Mouse (Mus musculus): ENCODE measurements at regions not wholly inside any gene's neighbourhood (a gene's known extent, or its start where the extent isn't known, plus 50 kb on each side); places are given as distances from the start of the nearest gene placed in this dataset.

- no peak for TF ChIP-seq CTCF (IDR thresholded peaks at IDR 0.05; ENCODE audit: borderline replicate concordance, extremely low read depth, insufficient read depth, insufficient read length)
- no peak for TF ChIP-seq POLR2A (IDR thresholded peaks at IDR 0.05; ENCODE audit: borderline replicate concordance, extremely low read depth, insufficient read depth, insufficient read length, poor library complexity, severe bottlenecking)
- no peak for DNase-seq (ENCODE audit: low read depth)
Measured at GRCm38 (mm10) chr12:50839391-50839790, 190.5 kb upstream of the Prkd1 start.

DNA sequence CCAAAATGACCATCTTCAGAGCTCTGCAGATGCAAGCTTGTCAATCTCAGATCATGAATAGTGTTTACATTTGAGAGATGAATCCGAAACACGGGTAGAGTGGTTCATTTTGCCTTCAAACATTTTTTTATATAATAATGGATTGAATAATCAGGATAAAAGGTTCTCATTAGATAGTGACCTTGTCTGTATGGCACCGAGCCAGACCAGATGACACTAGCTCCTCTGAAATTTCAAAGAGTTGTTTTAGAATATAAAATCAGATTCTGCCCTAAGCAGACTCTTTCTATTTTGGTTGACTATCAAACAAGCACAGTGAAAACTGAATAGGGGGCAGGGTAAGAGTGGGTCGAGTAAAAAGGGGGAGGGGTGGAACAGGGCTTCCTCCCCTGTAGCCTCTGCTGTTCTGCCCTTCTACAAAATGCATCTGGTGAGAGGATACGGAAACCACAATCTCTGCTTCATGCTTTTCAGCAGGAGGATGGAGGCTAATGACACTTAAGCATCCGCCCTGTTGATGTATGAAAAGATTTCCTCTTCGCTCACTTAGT lies 159.9 kb upstream of the Prkd1 start:
- DNase-seq (ENCODE audit: low read depth), result peak; percentile 58
- TF ChIP-seq CTCF (IDR thresholded peaks at IDR 0.05; ENCODE audit: borderline replicate concordance, extremely low read depth, insufficient read depth, insufficient read length), result no peak
- TF ChIP-seq POLR2A (IDR thresholded peaks at IDR 0.05; ENCODE audit: borderline replicate concordance, extremely low read depth, insufficient read depth, insufficient read length, poor library complexity, severe bottlenecking), result no peak

DNA sequence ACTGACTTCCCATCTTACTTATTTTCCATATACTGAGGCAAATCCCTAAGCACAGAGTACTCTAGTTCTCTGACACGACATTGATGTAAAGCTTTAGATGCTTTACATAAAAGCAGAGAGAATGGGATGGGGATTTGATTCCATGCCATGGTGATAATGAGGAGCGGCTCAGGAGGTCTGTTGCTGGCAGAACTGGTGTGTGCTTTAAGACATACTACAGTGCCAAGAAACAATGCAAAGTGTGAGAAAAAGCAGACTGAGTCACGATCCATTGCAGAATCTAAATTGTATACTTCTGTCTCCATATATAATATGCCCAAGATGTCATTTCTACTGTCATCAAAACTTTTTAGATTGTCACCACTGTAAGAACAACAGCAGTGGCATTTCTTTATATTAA lies 155.5 kb upstream of the Prkd1 start:
- peak; percentile 85 for DNase-seq (ENCODE audit: low read depth)
- TF ChIP-seq CTCF (IDR thresholded peaks at IDR 0.05; ENCODE audit: borderline replicate concordance, extremely low read depth, insufficient read depth, insufficient read length), result no peak
- TF ChIP-seq POLR2A (IDR thresholded peaks at IDR 0.05; ENCODE audit: borderline replicate concordance, extremely low read depth, insufficient read depth, insufficient read length, poor library complexity, severe bottlenecking), result no peak

GRCm38 (mm10) chr12:50765156-50765940 lies 116.5 kb upstream of the Prkd1 start:
- peak; percentile 44 for DNase-seq (ENCODE audit: low read depth)
- TF ChIP-seq POLR2A (IDR thresholded peaks at IDR 0.05; ENCODE audit: borderline replicate concordance, extremely low read depth, insufficient read depth, insufficient read length, poor library complexity, severe bottlenecking) (no peak), CTCF (IDR thresholded peaks at IDR 0.05; ENCODE audit: borderline replicate concordance, extremely low read depth, insufficient read depth, insufficient read length) (no peak)

DNA sequence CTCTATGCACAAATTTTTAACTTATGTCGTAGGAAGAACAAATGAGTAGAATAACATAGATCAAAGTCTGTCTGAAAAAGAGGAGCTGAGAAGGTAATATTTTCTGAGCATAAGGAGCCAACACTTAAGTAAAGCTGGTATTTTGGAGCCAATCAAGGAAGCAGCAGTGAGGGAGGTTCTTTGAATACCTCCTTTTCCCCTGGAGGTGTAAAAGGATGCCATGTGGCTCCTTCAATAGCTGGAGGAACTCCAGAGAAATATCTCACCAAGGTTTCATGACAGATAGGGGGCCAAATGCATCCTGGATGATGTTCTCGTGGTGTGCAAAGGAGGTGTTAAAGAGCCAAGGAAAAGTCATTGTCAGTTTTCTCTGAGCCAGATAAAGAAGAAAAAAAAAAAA lies 115.6 kb upstream of the Prkd1 start:
- TF ChIP-seq POLR2A (IDR thresholded peaks at IDR 0.05; ENCODE audit: borderline replicate concordance, extremely low read depth, insufficient read depth, insufficient read length, poor library complexity, severe bottlenecking) (no peak), CTCF (IDR thresholded peaks at IDR 0.05; ENCODE audit: borderline replicate concordance, extremely low read depth, insufficient read depth, insufficient read length) (no peak)
- peak; percentile 47 for DNase-seq (ENCODE audit: low read depth)

- no peak for DNase-seq (ENCODE audit: low read depth)
- TF ChIP-seq POLR2A (IDR thresholded peaks at IDR 0.05; ENCODE audit: borderline replicate concordance, extremely low read depth, insufficient read depth, insufficient read length, poor library complexity, severe bottlenecking), result no peak
- TF ChIP-seq CTCF (IDR thresholded peaks at IDR 0.05; ENCODE audit: borderline replicate concordance, extremely low read depth, insufficient read depth, insufficient read length), result no peak
Measured at GRCm38 (mm10) chr12:50734135-50734534, 85.2 kb upstream of the Prkd1 start.

GRCm38 (mm10) chr12:50712615-50713014 lies 63.7 kb upstream of the Prkd1 start:
- DNase-seq (ENCODE audit: low read depth), result peak; percentile 77
- TF ChIP-seq POLR2A (IDR thresholded peaks at IDR 0.05; ENCODE audit: borderline replicate concordance, extremely low read depth, insufficient read depth, insufficient read length, poor library complexity, severe bottlenecking) (no peak), CTCF (IDR thresholded peaks at IDR 0.05; ENCODE audit: borderline replicate concordance, extremely low read depth, insufficient read depth, insufficient read length) (no peak)

DNA sequence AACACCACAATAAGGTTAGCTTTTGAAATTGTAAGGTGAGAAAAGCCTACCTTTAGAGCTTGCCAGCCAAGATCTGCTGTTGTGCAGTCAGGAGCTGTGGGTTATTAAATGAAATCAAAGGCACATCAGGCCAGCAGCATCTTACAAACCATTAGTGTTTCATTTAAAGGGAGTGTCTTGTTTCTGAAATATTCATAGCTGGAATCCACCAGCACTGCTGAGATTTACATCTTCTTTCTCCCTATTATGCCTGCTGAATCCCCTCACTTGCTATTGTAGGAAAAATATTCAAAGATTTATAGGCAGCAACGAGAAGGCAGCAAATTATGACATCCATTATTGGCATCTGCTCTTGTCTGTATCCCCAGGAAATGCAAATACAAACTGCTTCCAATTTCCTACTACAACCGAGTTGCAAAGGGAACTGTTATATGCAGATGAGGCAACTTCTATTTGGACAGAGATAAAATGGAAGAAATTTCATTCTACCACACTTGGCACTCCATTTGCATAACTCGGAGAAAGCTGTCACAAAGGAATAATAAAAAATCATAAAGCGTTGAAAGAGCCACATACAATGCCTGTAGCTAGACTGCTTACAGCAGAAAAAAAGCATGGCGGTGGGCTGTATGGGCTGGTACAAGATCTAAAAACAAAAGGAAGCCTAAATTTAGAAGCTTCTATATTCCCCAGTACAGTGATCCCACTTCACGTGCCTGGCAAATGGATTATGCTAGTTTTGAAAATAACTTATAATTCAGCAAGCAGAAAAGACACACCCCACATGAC lies 60.3 kb upstream of the Prkd1 start:
- TF ChIP-seq CTCF (IDR thresholded peaks at IDR 0.05; ENCODE audit: borderline replicate concordance, extremely low read depth, insufficient read depth, insufficient read length) (no peak), POLR2A (IDR thresholded peaks at IDR 0.05; ENCODE audit: borderline replicate concordance, extremely low read depth, insufficient read depth, insufficient read length, poor library complexity, severe bottlenecking) (no peak)
- peak; percentile 71 for DNase-seq (ENCODE audit: low read depth)

DNA sequence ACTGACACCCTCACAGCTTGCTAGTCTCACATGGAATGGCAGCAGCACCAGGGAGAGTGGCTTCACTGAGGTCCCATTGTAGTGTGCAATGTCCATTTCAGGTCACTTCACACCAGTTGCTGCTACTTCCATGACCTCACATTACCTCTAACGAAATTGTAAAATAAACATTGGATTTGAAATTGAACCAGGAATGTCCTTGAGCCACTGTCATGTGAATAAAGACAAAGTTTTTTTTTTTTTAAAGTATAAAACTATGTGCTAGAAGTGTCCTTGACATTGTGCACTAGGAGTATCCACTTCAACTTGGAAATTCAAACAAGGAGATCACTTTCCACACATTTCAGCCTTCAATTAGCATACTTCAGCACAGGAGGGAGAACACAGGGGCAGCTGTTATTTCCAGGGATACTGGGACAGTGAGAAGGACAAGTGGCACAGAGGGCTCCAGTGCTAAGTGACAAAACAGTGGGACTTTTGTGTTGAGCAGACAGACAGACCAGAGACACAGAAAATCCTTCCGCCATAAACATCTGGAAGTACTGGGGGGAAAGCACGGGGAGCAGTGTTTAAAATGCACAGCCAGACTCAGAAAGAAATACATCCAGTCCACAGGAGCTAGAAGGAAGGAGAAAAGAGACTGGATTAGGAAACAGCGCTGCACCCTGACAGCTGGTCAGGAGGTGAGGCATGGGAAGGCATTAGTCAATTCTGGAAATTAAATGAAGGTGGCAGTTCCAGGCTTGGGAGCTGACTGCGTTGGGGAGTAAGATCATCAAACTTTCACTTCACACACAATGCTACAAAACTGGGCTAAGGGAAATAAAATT lies 49.9 kb upstream of the Prkd1 start:
- DNase-seq (ENCODE audit: low read depth), result peak; percentile 50
- TF ChIP-seq CTCF (IDR thresholded peaks at IDR 0.05; ENCODE audit: borderline replicate concordance, extremely low read depth, insufficient read depth, insufficient read length) (no peak), POLR2A (IDR thresholded peaks at IDR 0.05; ENCODE audit: borderline replicate concordance, extremely low read depth, insufficient read depth, insufficient read length, poor library complexity, severe bottlenecking) (no peak)

Data from brain, embryonic 14.5 days (tissue).